Mouse (Mus musculus) hindbrain, embryonic 12.5 days (tissue): Measurements from ENCODE around the gene 4930550C14Rik. TPM values are rescaled to one million over a fixed set of nuclear protein-coding genes. Genes with fewer than 3 reads are reported as not detected.

ENCODE experiments used
- microRNA-seq: library from miRNA; unstranded; fragments of <30 nt; microRNA quantifications from one replicate; pipeline ENCODE4, GENCODE M21; 2017
- polyA plus RNA-seq: library from polyadenylated mRNA; unstranded; fragments of >200 nt; fragmentation: Nextera tagmentation; extraction: Ambion mirVana; gene quantifications from 2 replicates; pipeline ENCODE4 v1.2.1, GENCODE M21; 2016

Gene 4930550C14Rik
- polyA plus RNA-seq, 1 experiment from 2014 or later = 0.49 TPM

Small RNA genes within 50 kb of the gene (microRNA-seq; reads per million reads assigned to microRNA genes)
- gene Mir130c = not detected

Other genes starting within 250 kb of the 4930550C14Rik start
- 28.1 and 28.5 TPM in 2 replicates for gene Ddx10, start 154.3 kb upstream of the 4930550C14Rik start, polyA plus RNA-seq
- 0.49 and 0.76 TPM in 2 replicates for gene Exph5, start 100.7 kb upstream of the 4930550C14Rik start, polyA plus RNA-seq
- gene Kdelc2, start 18.3 kb upstream of the 4930550C14Rik start, polyA plus RNA-seq = 13.4 and 15.0 TPM in 2 replicates
- gene Atm, start 134.4 kb downstream of the 4930550C14Rik start, polyA plus RNA-seq = 13.8 and 15.7 TPM in 2 replicates
- 16.2 and 20.5 TPM in 2 replicates for gene Npat, start 134.7 kb downstream of the 4930550C14Rik start, polyA plus RNA-seq
- 82.6 and 103 TPM in 2 replicates for gene Acat1, start 208.1 kb downstream of the 4930550C14Rik start, polyA plus RNA-seq